Mouse (Mus musculus) hindbrain, embryonic 10.5 days (tissue): ENCODE results near the gene Plod1. TPM values are rescaled to one million over a fixed set of nuclear protein-coding genes. Genes with fewer than 3 reads are reported as not detected.

Source experiments
- DNase-seq: peaks from one replicate; pipeline ENCODE4 v3.0.0-alpha.2; 2017; ENCODE audit warnings: low spot score
- H3K27ac ChIP-seq: fragments of 300-500 bp; sonication (generic); 2 replicates; pipeline ENCODE4 v1.5.1; 2016; ENCODE audit warnings: mild to moderate bottlenecking, moderate library complexity
- H3K27me3 ChIP-seq: fragments of 300-500 bp; sonication (generic); 2 replicates; pipeline ENCODE4 v1.6.1; 2016; ENCODE audit warnings: mild to moderate bottlenecking; ENCODE audit not compliant: poor library complexity, insufficient read depth, severe bottlenecking
- H3K36me3 ChIP-seq: fragments of 300-500 bp; sonication (generic); 2 replicates; pipeline ENCODE4 v1.6.1; 2016; ENCODE audit warnings: mild to moderate bottlenecking, moderate library complexity
- H3K4me1 ChIP-seq: fragments of 300-500 bp; sonication (generic); replicated peaks from 2 replicates; pipeline ENCODE4 v1.6.1; 2016; ENCODE audit warnings: mild to moderate bottlenecking
- H3K4me3 ChIP-seq: fragments of 300-500 bp; sonication (generic); 2 replicates; pipeline ENCODE4 v1.5.1; 2016; ENCODE audit warnings: mild to moderate bottlenecking, moderate library complexity
- H3K9me3 ChIP-seq: fragments of 300-500 bp; sonication (generic); 2 replicates; pipeline ENCODE4 v1.6.1; 2016; ENCODE audit warnings: mild to moderate bottlenecking, moderate library complexity
- WGBS: fragments of 180-500 bp; shearing (Covaris S2); methylation state at CpG from one replicate; pipeline ENCODE4 v1.1.7; 2016; 5-methylcytosine and 5-hydroxymethylcytosine counted together
- polyA plus RNA-seq: library from polyadenylated mRNA; unstranded; fragments of >200 nt; fragmentation: Nextera tagmentation; extraction: Ambion mirVana; gene quantifications from 2 replicates; pipeline ENCODE4 v1.2.1, GENCODE M21; 2016

The Plod1 gene
- polyA plus RNA-seq, 1 experiment from 2014 or later, result 30.5 TPM

DNA sequence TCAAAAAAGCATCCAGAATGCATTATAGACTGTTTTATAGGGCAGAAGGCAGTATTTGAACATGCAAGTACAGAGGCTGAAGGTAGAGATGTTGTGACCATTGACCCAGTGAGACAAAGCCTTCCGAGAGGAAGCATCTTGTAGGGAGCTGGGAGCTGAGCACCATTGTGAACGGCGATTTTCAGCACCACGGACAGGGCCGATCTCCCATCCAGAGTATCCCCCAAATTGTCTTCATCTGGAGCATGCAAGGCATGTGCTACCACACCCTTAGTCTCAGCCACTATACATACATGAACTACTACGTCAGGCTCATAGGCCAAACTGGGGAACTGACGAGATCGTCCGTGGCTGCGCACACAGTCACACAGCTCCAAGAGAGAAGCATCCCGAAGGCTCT is 20.6 kb upstream of the Plod1 start:
- no peaks in the 10 kb centered on the region for H3K27me3 ChIP-seq
- H3K36me3 ChIP-seq, result no peaks in the 10 kb centered on the region
- WGBS, result 40% methylated on average over 11 of the region's 11 CpGs
- DNase-seq, result peak; percentile 34
- no peaks in the 10 kb centered on the region for H3K9me3 ChIP-seq
- H3K4me1 ChIP-seq, result 0 out of 2 replicates have a peak, but pooled peaks cover 3% of the 10 kb centered on the region
- no peak overlapping the region for H3K27ac ChIP-seq
- H3K4me3 ChIP-seq, result no peak overlapping the region

DNA sequence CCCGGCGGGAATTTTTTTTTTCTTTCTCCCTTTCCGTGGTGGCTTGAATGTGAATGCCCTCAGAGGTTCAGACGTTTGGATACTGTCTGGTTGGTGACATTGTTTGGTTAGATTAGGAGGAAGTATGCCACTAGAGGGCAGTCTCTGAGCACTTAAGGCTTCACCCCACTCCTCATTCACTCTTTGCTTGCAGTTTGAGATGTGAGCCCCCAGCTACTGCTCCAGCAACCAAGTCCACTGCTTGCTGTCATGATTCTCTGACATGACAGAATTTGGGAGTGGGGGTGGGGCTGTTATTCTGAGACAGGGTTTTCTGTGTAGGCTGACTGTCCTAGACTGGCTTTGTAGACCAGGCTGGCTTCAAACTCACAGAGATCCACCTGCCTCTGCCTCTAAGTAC is 17.0 kb upstream of the Plod1 start:
- Histone ChIP-seq H3K36me3 (peaks cover 13% of the 10 kb centered on the region), H3K4me1 (no peaks in the 10 kb centered on the region), H3K9me3 (no peaks in the 10 kb centered on the region), H3K27me3 (no peaks in the 10 kb centered on the region), H3K27ac (no peak overlapping the region), H3K4me3 (no peak overlapping the region)
- 9% methylated on average over 4 of the region's 4 CpGs for WGBS
- DNase-seq, result no peak

DNA sequence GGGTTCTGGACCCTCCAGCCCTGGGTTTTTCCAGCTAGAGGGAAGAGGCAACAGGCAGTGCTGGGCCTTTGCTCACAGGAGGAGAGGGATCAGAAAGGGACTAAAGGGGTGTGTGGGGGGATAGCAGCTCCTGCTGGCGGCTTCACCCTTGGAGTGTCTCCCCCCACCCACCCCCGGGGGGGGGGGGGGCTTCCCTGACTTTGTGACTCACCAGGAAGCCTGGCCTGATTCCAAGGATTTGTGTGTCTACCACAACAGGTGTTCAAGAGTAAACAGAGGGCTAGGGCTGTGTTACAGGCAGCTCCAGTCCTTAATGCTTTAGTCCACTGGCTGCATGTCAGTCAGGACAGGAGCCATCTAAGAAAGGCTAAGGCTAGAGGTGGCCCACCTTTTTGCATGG is 10.9 kb upstream of the Plod1 start:
- Histone ChIP-seq H3K36me3 (peaks cover 70% of the 10 kb centered on the region), H3K4me3 (no peak overlapping the region), H3K9me3 (no peaks in the 10 kb centered on the region), H3K4me1 (peaks cover 10% of the 10 kb centered on the region), H3K27me3 (no peaks in the 10 kb centered on the region), H3K27ac (no peak overlapping the region)
- WGBS, result 78% methylated on average over 2 of the region's 2 CpGs
- no peak for DNase-seq

DNA sequence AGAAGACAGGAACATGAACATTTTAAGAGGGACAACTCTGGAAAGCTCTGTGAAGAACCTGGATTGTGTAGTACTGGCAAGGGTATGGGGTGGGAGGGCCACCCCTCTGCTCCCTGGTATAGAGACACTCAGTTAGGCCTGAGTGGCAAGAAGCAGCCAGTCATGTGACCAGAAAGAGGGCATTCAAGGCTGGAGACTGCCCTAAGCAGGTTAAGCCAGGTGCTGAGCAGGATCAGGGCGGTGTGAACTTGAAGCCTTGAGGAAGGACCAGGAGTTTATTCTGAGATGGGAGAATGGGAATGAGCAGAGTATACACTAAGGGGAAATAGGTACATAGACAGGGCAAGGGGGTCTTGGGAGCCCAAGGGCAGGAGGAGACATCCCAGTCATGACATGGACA is 6.4 kb upstream of the Plod1 start:
- Histone ChIP-seq H3K4me3 (peak overlapping the region; percentile 99; the same call in 1 of the 2 replicates), H3K9me3 (no peaks in the 10 kb centered on the region), H3K4me1 (peaks cover 38% of the 10 kb centered on the region), H3K27me3 (peaks cover 7% of the 10 kb centered on the region; the same call in 1 of the 2 replicates), H3K27ac (no peak overlapping the region), H3K36me3 (peaks cover 53% of the 10 kb centered on the region)
- WGBS, result 98% methylated on average over 1 of the region's 1 CpGs
- no peak for DNase-seq

DNA sequence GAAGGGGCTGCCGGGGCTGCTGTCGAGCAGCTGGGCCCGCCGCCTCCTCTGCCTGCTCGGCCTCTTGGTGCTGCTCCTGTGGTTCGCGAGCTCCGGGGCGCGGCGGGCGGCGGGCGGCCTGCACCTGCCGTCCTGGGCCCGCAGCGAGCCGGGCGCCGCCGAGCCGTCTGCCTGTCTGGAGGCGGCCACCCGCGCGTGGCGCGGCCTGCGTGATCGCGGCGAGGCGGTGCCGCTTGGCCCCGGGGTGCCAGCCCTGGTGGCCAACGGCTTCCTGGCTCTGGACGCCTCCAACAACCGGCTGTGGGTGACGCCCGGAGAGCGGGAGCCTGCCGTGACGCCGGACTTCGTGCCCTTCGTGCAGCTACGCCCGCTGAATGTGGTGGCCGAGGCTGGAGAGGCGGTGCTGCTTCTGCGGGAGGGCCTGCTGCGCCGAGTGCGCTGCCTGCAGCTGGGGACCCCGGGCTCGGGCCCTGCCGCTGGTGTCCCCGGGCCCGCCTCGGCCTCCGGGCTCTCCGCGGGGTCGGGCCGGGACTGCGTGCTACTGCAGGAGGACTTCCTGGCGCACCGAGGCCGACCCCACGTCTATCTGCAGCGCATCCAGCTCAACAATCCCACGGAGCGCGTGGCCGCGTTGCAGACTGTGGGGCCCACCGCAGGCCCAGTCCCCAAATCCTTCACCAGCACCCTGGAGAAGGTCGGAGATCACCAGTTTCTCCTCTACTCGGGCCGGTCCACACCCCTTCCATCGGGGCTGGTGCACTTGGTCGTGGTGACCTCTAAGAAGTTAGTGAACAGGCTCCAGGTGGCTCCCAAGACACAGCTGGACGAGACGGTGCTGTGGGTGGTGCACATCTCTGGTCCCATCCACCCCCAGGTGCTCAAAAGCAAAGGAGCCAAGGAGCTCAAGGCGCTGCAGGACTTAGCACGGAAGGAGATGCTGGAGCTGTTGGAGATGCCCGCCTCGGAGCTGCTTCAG is 4.8 kb upstream of the Plod1 start:
- 7% methylated on average over 88 of the region's 88 CpGs for WGBS
- no peak for DNase-seq
- peaks cover 36% of the 10 kb centered on the region for H3K36me3 ChIP-seq
- H3K9me3 ChIP-seq, result no peaks in the 10 kb centered on the region
- peak overlapping the region; percentile 87 for H3K27ac ChIP-seq
- peaks cover 8% of the 10 kb centered on the region; the same call in 1 of the 2 replicates for H3K27me3 ChIP-seq
- H3K4me3 ChIP-seq, result peak overlapping the region; percentile 99
- H3K4me1 ChIP-seq, result peaks cover 51% of the 10 kb centered on the region

DNA sequence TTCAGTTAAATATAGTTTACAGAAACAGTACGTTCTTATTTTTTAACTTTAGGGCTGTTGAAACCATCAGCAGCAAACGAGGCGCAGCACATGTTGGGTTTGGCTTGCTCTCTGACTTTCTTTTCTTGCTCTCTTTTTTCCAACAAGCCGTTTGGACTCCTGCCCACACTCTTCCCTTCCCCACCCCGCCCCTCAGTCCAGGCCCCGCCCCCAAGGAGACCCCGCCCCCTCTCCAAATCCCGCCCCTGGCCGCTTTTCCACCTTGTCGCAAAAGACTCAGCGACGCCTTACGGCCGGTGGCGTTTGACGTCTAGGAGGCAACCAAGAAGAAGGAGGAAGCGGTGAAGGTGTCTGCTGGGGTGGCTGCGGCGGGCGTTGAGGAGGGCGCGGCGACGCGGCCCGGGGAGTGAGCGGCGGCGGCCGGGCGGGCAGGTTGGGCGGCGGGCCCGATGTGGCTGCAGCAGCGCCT is 4.0 kb upstream of the Plod1 start, which contains the start of gene 2510039O18Rik:
Gene 2510039O18Rik (plus strand): TSS at position 320 of the 469 bp plus-strand sequence.
- 2% methylated on average over 35 of the region's 35 CpGs for WGBS
- peaks cover 8% of the 10 kb centered on the region; the same call in 1 of the 2 replicates for H3K27me3 ChIP-seq
- H3K27ac ChIP-seq, result peak within 1 kb of the TSS; percentile 87
- H3K36me3 ChIP-seq, result peaks cover 29% of the 10 kb centered on the region
- peak; percentile 93 for DNase-seq
- H3K4me1 ChIP-seq, result peaks cover 57% of the 10 kb centered on the region
- peak within 1 kb of the TSS; percentile 99 for H3K4me3 ChIP-seq
- H3K9me3 ChIP-seq, result no peaks in the 10 kb centered on the region

DNA sequence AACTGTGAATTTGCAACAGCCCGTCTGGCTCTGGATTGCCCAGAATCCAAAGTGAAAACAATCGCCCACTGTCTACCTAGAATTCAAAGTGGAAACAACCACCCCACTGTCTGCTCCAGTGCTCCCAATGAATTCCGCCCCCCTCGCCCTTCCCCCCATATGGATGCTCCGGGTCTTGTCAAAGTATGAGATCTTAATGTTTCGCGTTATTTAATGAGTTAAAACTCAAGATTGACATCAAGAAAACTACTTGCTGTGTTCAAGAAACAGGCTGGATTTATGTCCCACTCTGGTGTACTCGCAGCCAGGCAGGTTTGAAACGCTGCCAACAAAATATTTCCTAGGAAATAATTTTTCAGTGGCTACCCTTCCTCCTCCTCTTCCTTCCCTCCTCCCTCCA is 3.5 kb upstream of the Plod1 start:
- Histone ChIP-seq H3K9me3 (no peaks in the 10 kb centered on the region), H3K27ac (peak overlapping the region; percentile 87), H3K27me3 (peaks cover 8% of the 10 kb centered on the region; the same call in 1 of the 2 replicates), H3K4me1 (peaks cover 57% of the 10 kb centered on the region), H3K36me3 (peaks cover 24% of the 10 kb centered on the region), H3K4me3 (peak overlapping the region; percentile 99)
- 55% methylated on average over 9 of the region's 9 CpGs for WGBS
- DNase-seq, result peak; percentile 30

DNA sequence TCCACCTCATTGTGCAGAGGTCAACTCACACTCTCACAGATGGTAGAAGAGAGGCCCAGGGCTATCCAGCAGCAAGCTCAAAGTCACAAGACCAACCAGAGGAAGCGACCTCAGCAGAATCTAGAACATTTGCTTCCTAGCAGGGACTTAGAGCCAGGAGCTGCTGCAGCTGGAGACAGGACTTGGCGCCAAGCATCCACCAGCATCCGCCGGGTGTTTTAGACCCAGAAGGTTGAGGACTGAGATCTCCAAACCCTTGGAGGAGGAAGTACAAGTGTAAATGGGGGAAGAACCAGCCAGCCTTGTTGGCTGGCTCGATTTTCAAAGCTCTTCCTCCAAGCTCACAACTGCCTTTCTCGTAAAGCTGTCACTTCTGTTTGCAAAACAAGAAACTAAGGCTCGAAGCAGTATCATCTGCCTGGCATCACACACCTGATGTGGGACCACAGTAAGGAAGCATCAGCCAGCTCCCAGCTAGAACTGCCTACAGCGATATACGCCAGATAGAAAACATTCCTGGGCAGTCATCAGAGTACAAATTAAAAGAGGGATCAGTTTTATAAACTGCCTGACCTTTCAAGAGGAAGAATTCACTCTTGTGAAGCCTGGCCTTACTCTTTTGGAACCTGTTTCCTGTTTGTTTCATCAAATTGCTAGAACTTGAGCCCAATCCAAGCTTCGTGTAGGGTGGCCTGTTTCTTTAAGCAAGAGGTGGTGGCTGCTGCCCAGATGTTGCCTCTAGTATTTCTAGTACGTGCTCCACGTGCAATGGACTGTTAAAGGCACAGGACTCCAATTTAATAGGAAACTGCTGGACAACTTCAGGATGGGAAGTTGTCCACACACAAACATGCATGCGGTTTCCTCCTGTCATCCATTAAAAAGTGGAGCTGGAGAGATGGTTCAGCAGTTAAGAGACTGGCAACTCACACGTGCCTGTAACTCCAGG is 1.9 kb upstream of the Plod1 start:
- Histone ChIP-seq H3K4me3 (no peak overlapping the region), H3K27ac (no peak overlapping the region), H3K9me3 (no peaks in the 10 kb centered on the region), H3K27me3 (peaks cover 8% of the 10 kb centered on the region; the same call in 1 of the 2 replicates), H3K36me3 (peaks cover 7% of the 10 kb centered on the region), H3K4me1 (peaks cover 70% of the 10 kb centered on the region)
- no peak for DNase-seq
- WGBS, result 74% methylated on average over 14 of the region's 14 CpGs

DNA sequence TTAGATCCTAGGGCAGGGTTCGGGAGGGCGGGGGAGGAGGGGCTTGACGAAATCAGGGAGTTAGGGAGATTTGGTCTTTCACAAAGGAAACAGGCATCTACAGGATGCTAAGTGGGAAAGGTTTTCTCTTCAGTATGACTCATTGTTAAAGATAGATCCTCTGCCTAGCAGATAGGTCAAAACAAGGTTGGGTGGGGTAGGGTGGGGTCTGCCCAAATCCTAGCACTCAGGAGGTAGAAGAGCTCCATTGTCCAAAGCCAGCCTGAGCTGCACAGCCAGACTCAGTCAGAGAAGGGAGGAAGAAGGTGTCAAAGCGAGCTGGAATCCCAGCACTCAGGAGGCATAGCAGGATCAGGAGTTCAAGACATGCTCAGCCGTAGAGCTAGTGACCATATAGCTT is 919 bp upstream of the Plod1 start:
- Histone ChIP-seq H3K27ac (no peak overlapping the region), H3K4me3 (no peak overlapping the region), H3K27me3 (peaks cover 8% of the 10 kb centered on the region; the same call in 1 of the 2 replicates), H3K4me1 (peaks cover 64% of the 10 kb centered on the region), H3K9me3 (no peaks in the 10 kb centered on the region), H3K36me3 (no peaks in the 10 kb centered on the region)
- 57% methylated on average over 5 of the region's 5 CpGs for WGBS
- no peak for DNase-seq

DNA sequence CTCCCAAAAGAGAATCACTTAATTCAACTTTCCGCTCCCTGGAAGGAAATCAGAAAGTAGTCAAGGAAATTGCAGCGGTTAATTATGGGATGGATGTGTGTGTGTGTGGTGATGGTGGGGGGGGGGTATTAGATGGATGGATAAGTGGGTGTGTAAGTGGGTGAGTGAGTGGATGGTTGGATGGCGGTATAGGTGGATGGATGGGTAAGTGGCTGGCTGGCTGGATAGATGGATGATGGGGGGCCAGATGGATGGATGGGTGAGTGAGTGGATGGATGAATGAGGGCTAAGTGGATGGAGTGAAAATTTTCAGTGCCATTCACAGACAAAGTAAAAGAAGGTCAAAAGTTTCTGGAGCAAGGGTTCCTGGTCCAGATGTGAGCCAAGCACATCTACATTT is 454 bp upstream of the Plod1 start:
- Histone ChIP-seq H3K4me3 (peak overlapping the region; percentile 82), H3K27me3 (peaks cover 8% of the 10 kb centered on the region; the same call in 1 of the 2 replicates), H3K27ac (peak overlapping the region; percentile 90), H3K9me3 (no peaks in the 10 kb centered on the region), H3K4me1 (peaks cover 60% of the 10 kb centered on the region), H3K36me3 (no peaks in the 10 kb centered on the region)
- 49% methylated on average over 3 of the region's 3 CpGs for WGBS
- no peak for DNase-seq

DNA sequence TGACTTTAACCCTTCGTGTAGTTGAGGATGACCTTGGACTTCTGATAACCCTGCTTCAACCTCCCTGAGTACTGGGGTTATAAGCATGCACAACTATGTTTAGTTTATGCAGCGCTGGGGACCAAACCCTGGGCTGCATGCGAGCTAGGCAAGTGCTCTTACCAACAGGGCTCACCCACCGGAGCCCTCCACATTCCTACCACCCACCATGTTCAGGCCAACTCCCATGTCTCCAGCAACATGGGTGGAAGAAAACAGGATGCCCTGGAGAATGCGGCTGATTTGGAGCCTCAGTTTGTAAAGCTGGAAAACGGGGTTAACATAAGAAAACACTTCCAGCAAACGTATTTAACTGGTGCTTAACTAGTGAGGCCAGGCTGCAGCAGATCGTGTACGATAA is 663 bp downstream of the Plod1 start:
- H3K4me1 ChIP-seq, result peaks cover 49% of the 10 kb centered on the region

DNA sequence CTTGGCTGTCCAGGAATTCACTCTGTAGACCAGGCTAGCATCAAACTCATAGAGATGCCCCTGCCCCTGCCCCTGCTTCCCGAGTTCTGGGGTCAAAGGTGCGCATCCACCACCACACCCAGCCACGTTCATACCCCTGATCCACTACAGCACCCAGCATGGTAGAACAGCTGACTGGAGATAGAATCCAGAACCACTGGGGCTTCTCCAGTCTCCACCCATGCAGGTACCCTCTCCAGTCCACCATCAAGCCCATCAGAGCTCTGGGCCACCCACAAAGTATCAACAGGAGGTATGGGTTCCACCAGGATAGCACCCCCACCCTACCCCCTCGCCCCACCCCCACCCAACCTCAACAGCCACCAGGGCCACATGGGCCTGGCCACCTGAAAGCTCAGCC is 2.0 kb downstream of the Plod1 start:
- H3K9me3 ChIP-seq, result no peaks in the 10 kb centered on the region
- DNase-seq, result no peak
- peaks cover 8% of the 10 kb centered on the region; the same call in 1 of the 2 replicates for H3K27me3 ChIP-seq
- 82% methylated on average over 4 of the region's 4 CpGs for WGBS
- peaks cover 21% of the 10 kb centered on the region; the same call in 1 of the 2 replicates for H3K36me3 ChIP-seq
- no peak overlapping the region for H3K27ac ChIP-seq
- H3K4me3 ChIP-seq, result no peak overlapping the region
- peaks cover 40% of the 10 kb centered on the region for H3K4me1 ChIP-seq

More for the DNA sequence above, 663 bp downstream of the Plod1 start:
- Histone ChIP-seq H3K9me3 (no peaks in the 10 kb centered on the region), H3K36me3 (peaks cover 8% of the 10 kb centered on the region; the same call in 1 of the 2 replicates), H3K27me3 (peaks cover 8% of the 10 kb centered on the region; the same call in 1 of the 2 replicates), H3K27ac (peak overlapping the region; percentile 90), H3K4me3 (peak overlapping the region; percentile 82)
- DNase-seq, result no peak
- 22% methylated on average over 9 of the region's 9 CpGs for WGBS
